Mouse (Mus musculus) adrenal gland, adult (tissue): ENCODE data around the gene Mast4.

Source experiments
- DNase-seq, 2 experiments: peaks; one replicate each; pipeline ENCODE4 v3.0.0; 2022 to 2023; ENCODE audit warnings: low spot score in 1 of 2; ENCODE audit not compliant: inconsistent age in 2 of 2

Gene Mast4

GRCm38 (mm10) chr13:103065437-103065836 lies 268.9 kb downstream of the Mast4 start:
- no peak for DNase-seq

- no peak for DNase-seq
Observed at GRCm38 (mm10) chr13:103061680-103062079, 272.6 kb downstream of the Mast4 start.

- no peak for DNase-seq
Observed at GRCm38 (mm10) chr13:103059995-103060652, 274.2 kb downstream of the Mast4 start.

GRCm38 (mm10) chr13:103056451-103056850 lies 277.8 kb downstream of the Mast4 start:
- DNase-seq = no peak

GRCm38 (mm10) chr13:103052661-103053060 lies 281.6 kb downstream of the Mast4 start:
- no peak for DNase-seq

GRCm38 (mm10) chr13:103048954-103049353 lies 285.3 kb downstream of the Mast4 start:
- DNase-seq = no peak

GRCm38 (mm10) chr13:103043692-103044091 lies 290.6 kb downstream of the Mast4 start:
- no peak for DNase-seq

GRCm38 (mm10) chr13:103043011-103043410 lies 291.3 kb downstream of the Mast4 start:
- no peak for DNase-seq

GRCm38 (mm10) chr13:103037466-103037865 lies 296.8 kb downstream of the Mast4 start:
- peak in 1 of 2 experiments; percentile 57 for DNase-seq

GRCm38 (mm10) chr13:103029377-103029776 lies 304.9 kb downstream of the Mast4 start:
- no peak for DNase-seq

- DNase-seq = no peak
Observed at GRCm38 (mm10) chr13:103027456-103028078, 306.7 kb downstream of the Mast4 start.

GRCm38 (mm10) chr13:103025461-103025860 lies 308.8 kb downstream of the Mast4 start:
- peak; percentile 49 to 78 for DNase-seq

- no peak for DNase-seq
Observed at GRCm38 (mm10) chr13:103018481-103018880, 315.8 kb downstream of the Mast4 start.

GRCm38 (mm10) chr13:103017661-103018060 lies 316.6 kb downstream of the Mast4 start:
- DNase-seq = no peak

- peak; percentile 33 to 76 for DNase-seq
Observed at GRCm38 (mm10) chr13:103015131-103015750, 319.1 kb downstream of the Mast4 start.

GRCm38 (mm10) chr13:103014631-103015030 lies 319.7 kb downstream of the Mast4 start:
- peak; percentile 63 to 74 for DNase-seq

GRCm38 (mm10) chr13:103014222-103014621 lies 320.1 kb downstream of the Mast4 start:
- DNase-seq = no peak

GRCm38 (mm10) chr13:103005227-103005626 lies 329.1 kb downstream of the Mast4 start:
- DNase-seq = no peak

GRCm38 (mm10) chr13:103001831-103002230 lies 332.5 kb downstream of the Mast4 start:
- no peak for DNase-seq

GRCm38 (mm10) chr13:103000891-103001290 lies 333.4 kb downstream of the Mast4 start:
- DNase-seq = no peak

GRCm38 (mm10) chr13:102994098-102994497 lies 340.2 kb downstream of the Mast4 start:
- no peak for DNase-seq
